Mouse (Mus musculus) limb, embryonic 15.5 days (tissue): ENCODE measurements at regions not wholly inside any gene's neighbourhood (a gene's known extent, or its start where the extent isn't known, plus 50 kb on each side); places are given as distances from the start of the nearest gene placed in this dataset.
A peak's percentile ranks its signal among the peaks of the same experiment; 100 is the strongest.

Experiments
- ATAC-seq: fragments of 200-750 bp; cut with Nextera tagmentation; 2 replicates; pipeline ENCODE4 v1.8.0; 2017; ENCODE audit warnings: low read depth, moderate TSS enrichment; ENCODE audit not compliant: insufficient number of reproducible peaks, low FRiP score, low TSS enrichment
- H3K27ac ChIP-seq: fragments of 300-500 bp; sonication (generic); 2 replicates; pipeline ENCODE4 v1.5.1; 2015; ENCODE audit warnings: moderate library complexity, mild to moderate bottlenecking, inconsistent platforms
- H3K27me3 ChIP-seq: fragments of 300-500 bp; sonication (generic); 2 replicates; pipeline ENCODE4 v1.6.1; 2015; ENCODE audit warnings: inconsistent platforms
- H3K36me3 ChIP-seq: fragments of 300-500 bp; sonication (generic); 2 replicates; pipeline ENCODE4 v1.6.1; 2015; ENCODE audit warnings: inconsistent platforms
- H3K4me1 ChIP-seq: fragments of 300-500 bp; sonication (generic); 2 replicates; pipeline ENCODE4 v1.6.1; 2015; ENCODE audit warnings: inconsistent platforms
- H3K4me2 ChIP-seq: fragments of 300-500 bp; sonication (generic); 2 replicates; pipeline ENCODE4 v1.6.1; 2015; ENCODE audit warnings: mild to moderate bottlenecking, inconsistent platforms
- H3K4me3 ChIP-seq: fragments of 300-500 bp; sonication (generic); 2 replicates; pipeline ENCODE4 v1.5.1; 2015; ENCODE audit warnings: mild to moderate bottlenecking, inconsistent platforms
- H3K9ac ChIP-seq: fragments of 300-500 bp; sonication (generic); 2 replicates; pipeline ENCODE4 v1.6.1; 2015; ENCODE audit warnings: inconsistent platforms
- H3K9me3 ChIP-seq: fragments of 300-500 bp; sonication (generic); 2 replicates; pipeline ENCODE4 v1.6.1; 2016; ENCODE audit warnings: inconsistent platforms
- WGBS: fragments of 180-500 bp; shearing (Covaris S2); methylation state at CpG from one replicate; pipeline ENCODE4 v1.1.7; 2015; 5-methylcytosine and 5-hydroxymethylcytosine counted together

DNA sequence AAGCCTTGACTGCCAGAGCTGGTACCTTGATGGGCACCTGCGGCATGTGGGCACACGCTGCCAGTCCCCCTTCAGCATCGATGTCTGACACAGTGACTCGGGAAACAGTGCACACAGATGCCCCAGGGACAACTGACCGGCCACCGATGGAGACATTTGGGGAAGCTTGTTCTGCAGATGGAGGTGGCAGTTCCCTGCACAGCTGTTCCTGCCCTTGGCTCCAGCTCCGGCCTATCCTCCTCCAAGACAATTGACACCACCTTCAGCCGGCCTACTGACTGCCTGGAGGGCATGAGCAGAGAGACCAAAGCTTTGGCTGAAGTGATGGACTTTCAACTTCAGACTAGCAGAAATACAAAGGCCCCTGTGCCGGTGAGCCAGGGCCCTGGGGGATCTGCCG is 100.7 kb upstream of the Sulf2 start:
- no peak for ATAC-seq

GRCm38 (mm10) chr2:166254581-166254980 is 99.1 kb upstream of the Sulf2 start:
- Histone ChIP-seq H3K4me3 (no peak overlapping the region), H3K36me3 (no peaks in the 10 kb centered on the region), H3K9me3 (no peaks in the 10 kb centered on the region), H3K4me1 (peaks cover 15% of the 10 kb centered on the region), H3K27ac (no peak overlapping the region), H3K4me2 (no peak overlapping the region), H3K27me3 (no peaks in the 10 kb centered on the region), H3K9ac (no peak overlapping the region)
- ATAC-seq = no peak
- WGBS = 88% methylated on average over 6 of the region's 6 CpGs

More for the DNA sequence above, 100.7 kb upstream of the Sulf2 start:
- Histone ChIP-seq H3K4me3 (no peak overlapping the region), H3K4me2 (no peak overlapping the region), H3K9ac (no peak overlapping the region), H3K27ac (no peak overlapping the region), H3K27me3 (no peaks in the 10 kb centered on the region), H3K9me3 (no peaks in the 10 kb centered on the region), H3K36me3 (no peaks in the 10 kb centered on the region), H3K4me1 (peaks cover 16% of the 10 kb centered on the region)
- WGBS = 66% methylated on average over 10 of the region's 10 CpGs

GRCm38 (mm10) chr2:166252107-166252506 is 96.6 kb upstream of the Sulf2 start:
- Histone ChIP-seq H3K36me3 (no peaks in the 10 kb centered on the region), H3K4me3 (no peak overlapping the region), H3K9me3 (no peaks in the 10 kb centered on the region), H3K27ac (no peak overlapping the region), H3K9ac (no peak overlapping the region), H3K4me1 (peaks cover 8% of the 10 kb centered on the region; the same call in 1 of the 2 replicates), H3K4me2 (no peak overlapping the region), H3K27me3 (no peaks in the 10 kb centered on the region)
- ATAC-seq = no peak
- WGBS = 84% methylated on average over 3 of the region's 3 CpGs

GRCm38 (mm10) chr2:166251421-166251820 is 96.0 kb upstream of the Sulf2 start:
- Histone ChIP-seq H3K4me2 (no peak overlapping the region), H3K9ac (no peak overlapping the region), H3K27ac (no peak overlapping the region; the same call in 1 of the 2 replicates), H3K4me3 (no peak overlapping the region), H3K27me3 (no peaks in the 10 kb centered on the region), H3K36me3 (no peaks in the 10 kb centered on the region), H3K9me3 (no peaks in the 10 kb centered on the region), H3K4me1 (peaks cover 10% of the 10 kb centered on the region; the same call in 1 of the 2 replicates)
- WGBS = 47% methylated on average over 5 of the region's 5 CpGs
- ATAC-seq = no peak

DNA sequence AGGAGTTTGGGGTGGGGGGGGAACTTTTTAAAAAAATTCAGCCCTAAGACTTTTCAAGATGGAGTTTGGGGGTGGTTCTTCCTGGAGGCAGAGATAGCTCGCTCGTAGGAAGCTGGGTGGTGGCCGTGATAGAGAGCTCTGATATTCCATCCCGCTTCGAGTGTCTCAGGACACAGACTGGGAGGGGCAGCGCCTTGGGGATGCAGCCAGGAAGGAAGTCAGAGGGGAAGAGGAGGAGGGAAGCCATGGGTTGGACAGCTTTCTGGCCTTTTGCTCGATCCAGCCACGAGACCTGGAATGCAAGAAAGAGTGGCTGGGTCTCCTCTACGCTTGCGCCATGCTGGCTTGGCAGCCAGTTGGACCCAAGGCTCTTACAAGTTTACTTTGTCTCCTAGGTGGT is 95.1 kb upstream of the Sulf2 start:
- 81% methylated on average over 10 of the region's 10 CpGs for WGBS
- Histone ChIP-seq H3K9ac (no peak overlapping the region), H3K27me3 (no peaks in the 10 kb centered on the region), H3K4me1 (peaks cover 6% of the 10 kb centered on the region; the same call in 1 of the 2 replicates), H3K4me2 (no peak overlapping the region), H3K9me3 (no peaks in the 10 kb centered on the region), H3K36me3 (no peaks in the 10 kb centered on the region), H3K4me3 (no peak overlapping the region), H3K27ac (peak overlapping the region; percentile 18; the same call in 1 of the 2 replicates)
- ATAC-seq = no peak

GRCm38 (mm10) chr2:166249338-166249950 is 94.0 kb upstream of the Sulf2 start:
- Histone ChIP-seq H3K4me3 (no peak overlapping the region), H3K9me3 (no peaks in the 10 kb centered on the region), H3K27me3 (no peaks in the 10 kb centered on the region), H3K4me2 (no peak overlapping the region), H3K36me3 (no peaks in the 10 kb centered on the region), H3K27ac (peak overlapping the region; percentile 18; the same call in 1 of the 2 replicates), H3K4me1 (peaks cover 6% of the 10 kb centered on the region; the same call in 1 of the 2 replicates), H3K9ac (no peak overlapping the region)
- no peak for ATAC-seq
- 21% methylated on average over 7 of the region's 7 CpGs for WGBS

GRCm38 (mm10) chr2:166246401-166247189 is 91.1 kb upstream of the Sulf2 start:
- WGBS = 67% methylated on average over 17 of the region's 17 CpGs
- Histone ChIP-seq H3K36me3 (no peaks in the 10 kb centered on the region), H3K9ac (no peak overlapping the region), H3K9me3 (no peaks in the 10 kb centered on the region), H3K27ac (no peak overlapping the region), H3K4me1 (peaks cover 14% of the 10 kb centered on the region), H3K4me3 (no peak overlapping the region), H3K4me2 (no peak overlapping the region), H3K27me3 (no peaks in the 10 kb centered on the region)
- no peak for ATAC-seq

- 28% methylated on average over 8 of the region's 8 CpGs for WGBS
- no peak for ATAC-seq
- H3K9me3 ChIP-seq = no peaks in the 10 kb centered on the region
- no peak overlapping the region for H3K4me2 ChIP-seq
- no peak overlapping the region for H3K4me3 ChIP-seq
- H3K36me3 ChIP-seq = no peaks in the 10 kb centered on the region
- no peaks in the 10 kb centered on the region for H3K27me3 ChIP-seq
- H3K4me1 ChIP-seq = peaks cover 14% of the 10 kb centered on the region
- H3K27ac ChIP-seq = no peak overlapping the region
- H3K9ac ChIP-seq = no peak overlapping the region
Measured at GRCm38 (mm10) chr2:166245219-166245618, 89.8 kb upstream of the Sulf2 start.

DNA sequence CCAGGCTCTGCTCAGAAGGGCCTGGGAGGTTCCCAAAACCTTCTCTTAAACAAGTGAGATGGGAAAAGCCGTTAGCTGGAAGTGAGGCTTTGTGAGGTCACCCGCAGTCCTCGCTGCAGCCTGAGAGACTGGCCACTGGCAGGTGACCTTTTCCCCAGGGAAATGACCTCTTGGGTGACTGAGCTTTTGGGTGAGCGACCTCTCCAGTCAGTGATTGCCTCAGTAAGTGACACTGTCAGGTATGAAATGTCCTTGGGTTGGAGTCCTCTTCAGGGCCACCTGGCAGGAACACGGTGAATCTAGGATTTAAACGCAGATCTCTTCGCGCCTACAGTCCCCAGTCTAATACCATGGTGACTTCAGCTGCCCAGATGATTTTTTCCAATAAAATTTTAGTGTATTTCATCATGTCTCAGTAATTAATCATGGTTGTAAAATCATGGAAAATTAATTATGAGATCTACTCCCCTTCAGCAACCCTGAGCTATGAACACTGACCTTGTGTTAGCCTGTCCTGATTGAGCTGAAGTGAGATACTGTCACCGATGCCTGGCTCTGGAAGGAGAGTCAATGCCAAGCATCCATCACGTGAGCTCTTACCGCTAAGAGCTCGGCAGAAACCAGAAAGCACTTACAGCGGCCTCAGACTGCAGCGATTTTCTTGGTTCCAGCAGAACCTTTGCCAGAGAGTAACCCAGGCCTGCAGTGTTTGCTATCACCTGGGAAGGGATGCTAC is 87.5 kb upstream of the Sulf2 start:
- H3K27me3 ChIP-seq = no peaks in the 10 kb centered on the region
- 65% methylated on average over 14 of the region's 14 CpGs for WGBS
- H3K27ac ChIP-seq = peak overlapping the region; percentile 38; the same call in 1 of the 2 replicates
- no peaks in the 10 kb centered on the region for H3K36me3 ChIP-seq
- H3K9ac ChIP-seq = no peak overlapping the region
- H3K9me3 ChIP-seq = no peaks in the 10 kb centered on the region
- peaks cover 11% of the 10 kb centered on the region for H3K4me1 ChIP-seq
- H3K4me2 ChIP-seq = no peak overlapping the region
- no peak overlapping the region for H3K4me3 ChIP-seq
- no peak for ATAC-seq

DNA sequence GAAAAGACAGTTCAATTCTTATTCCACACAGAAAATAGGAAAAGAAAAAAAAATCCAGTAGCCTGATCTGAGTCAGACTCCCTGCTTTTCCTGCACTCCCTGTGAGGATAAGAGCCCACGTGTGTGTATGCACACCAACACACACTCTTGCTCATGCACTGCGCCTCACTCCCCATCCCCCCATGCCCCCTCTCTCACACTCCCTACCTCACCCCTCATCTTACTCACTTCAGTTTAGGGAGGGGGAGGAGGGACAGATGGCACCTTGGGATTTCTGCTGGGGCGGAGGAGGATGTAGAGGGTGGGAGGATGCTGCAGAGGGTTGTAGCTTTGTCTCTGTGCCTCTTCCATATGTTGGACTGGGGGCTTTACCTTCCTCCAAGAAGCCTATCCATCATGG is 85.8 kb upstream of the Sulf2 start:
- Histone ChIP-seq H3K9ac (no peak overlapping the region), H3K27ac (no peak overlapping the region), H3K4me2 (no peak overlapping the region), H3K4me3 (no peak overlapping the region), H3K36me3 (no peaks in the 10 kb centered on the region), H3K4me1 (peaks cover 15% of the 10 kb centered on the region), H3K9me3 (no peaks in the 10 kb centered on the region), H3K27me3 (no peaks in the 10 kb centered on the region)
- ATAC-seq = no peak
- WGBS = 93% methylated on average over 3 of the region's 3 CpGs

DNA sequence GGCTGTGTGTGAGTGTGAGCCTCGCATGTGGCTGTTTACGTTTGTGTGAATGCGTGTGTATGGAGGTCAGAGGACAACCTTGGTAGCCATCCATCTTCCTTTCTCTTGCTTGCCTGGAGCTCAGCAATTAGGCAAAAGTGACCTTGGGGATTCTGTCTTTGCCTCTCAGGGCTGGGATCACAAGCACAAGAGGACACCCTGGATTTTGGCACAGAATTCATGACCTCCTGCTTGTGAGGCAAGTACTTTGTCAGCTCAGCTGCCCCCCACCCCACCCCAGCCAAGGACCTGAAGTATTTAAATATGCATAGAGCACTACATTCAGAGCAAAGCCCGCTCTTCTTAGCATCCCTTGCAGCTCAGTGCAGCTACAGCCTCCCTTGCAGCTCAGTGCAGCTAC is 84.6 kb upstream of the Sulf2 start:
- H3K4me3 ChIP-seq = no peak overlapping the region
- H3K9me3 ChIP-seq = no peaks in the 10 kb centered on the region
- no peak overlapping the region for H3K9ac ChIP-seq
- 94% methylated on average over 4 of the region's 4 CpGs for WGBS
- H3K27me3 ChIP-seq = no peaks in the 10 kb centered on the region
- peaks cover 15% of the 10 kb centered on the region for H3K4me1 ChIP-seq
- H3K4me2 ChIP-seq = no peak overlapping the region
- no peak for ATAC-seq
- H3K27ac ChIP-seq = no peak overlapping the region
- H3K36me3 ChIP-seq = no peaks in the 10 kb centered on the region
